Mouse (Mus musculus) cortical plate, adult 2 months (tissue): Measurements from ENCODE around the gene Lamb1.

Source experiments
- CTCF ChIP-seq: fragments of 200-500 bp; IDR thresholded peaks from 2 replicates; pipeline ENCODE4 v1.5.1; 2011; ENCODE audit warnings: mild to moderate bottlenecking, control low read depth, low read length; ENCODE audit not compliant: insufficient read depth; ENCODE audit errors: extremely low read depth
- POLR2A ChIP-seq: fragments of 200-500 bp; IDR thresholded peaks from 2 replicates; pipeline ENCODE4 v1.6.1; 2011; ENCODE audit warnings: mild to moderate bottlenecking, low read length, control low read depth; ENCODE audit not compliant: insufficient read depth; ENCODE audit errors: extremely low read depth

DNA sequence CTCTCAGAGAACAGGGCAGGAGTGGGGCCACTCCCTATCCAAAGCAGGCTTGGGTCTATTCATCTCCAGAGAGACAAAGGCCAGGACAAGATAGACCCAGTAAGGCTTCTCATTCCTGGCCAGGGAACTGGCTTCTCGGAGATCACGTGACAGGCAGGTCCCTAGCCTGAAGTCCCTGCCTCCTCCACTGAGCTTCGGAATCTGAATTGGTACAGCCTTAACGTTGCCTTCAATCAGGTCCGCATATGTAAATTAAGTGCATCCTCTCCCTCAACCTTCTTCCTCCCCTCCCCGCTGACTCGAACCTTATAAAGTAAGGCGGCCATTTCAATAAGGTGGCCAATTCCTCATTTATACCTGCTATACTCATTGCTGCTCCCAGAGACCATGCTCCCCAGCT, 39.6 kb upstream of the Lamb1 start:
- TF ChIP-seq POLR2A (no peak), CTCF (no peak)
